Mouse (Mus musculus) CH12.LX (cell line): ENCODE data around the gene Fasl. TPM values are rescaled to one million over a fixed set of nuclear protein-coding genes. Genes with fewer than 3 reads are reported as not detected.

ENCODE experiments used
- DNase-seq: peaks from one replicate; pipeline ENCODE4 v3.0.0-alpha.2; 2013; ENCODE audit errors: extremely low read depth
- H3K27ac ChIP-seq: 2 replicates; pipeline ENCODE4 v1.5.1; 2012; ENCODE audit warnings: low read depth, mild to moderate bottlenecking, control low read depth, moderate library complexity; ENCODE audit not compliant: insufficient read depth
- H3K27me3 ChIP-seq: replicated peaks from 2 replicates; pipeline ENCODE3; 2012; ENCODE audit warnings: inconsistent platforms
- H3K36me3 ChIP-seq, 2 experiments: replicated peaks in 1 of 2; 2 replicates each; pipeline versions ENCODE3 to v1.6.1; 2012; ENCODE audit warnings: inconsistent platforms in 1 of 2, low read length in 1 of 2, mild to moderate bottlenecking in 1 of 2, mixed read lengths in 1 of 2, moderate library complexity in 1 of 2; ENCODE audit not compliant: control insufficient read depth in 1 of 2, insufficient read depth in 1 of 2
- H3K4me1 ChIP-seq, 2 experiments: 2 replicates each; pipeline ENCODE4 v1.6.1; 2012; ENCODE audit warnings: inconsistent platforms in 1 of 2, moderate library complexity in 1 of 2; ENCODE audit not compliant: insufficient read depth in 2 of 2, control insufficient read depth in 1 of 2
- H3K4me2 ChIP-seq: 2 replicates; pipeline ENCODE4 v1.6.1; 2012; ENCODE audit warnings: low read depth, mild to moderate bottlenecking, control low read depth; ENCODE audit not compliant: poor library complexity, insufficient read depth, severe bottlenecking
- H3K4me3 ChIP-seq, 3 experiments: fragments of 150-350 bp in 1 of 3; sonication (generic) in 1 of 3; replicated peaks in 1 of 3; 2 replicates each; pipeline versions ENCODE3 to v1.5.1; 2011 to 2012; ENCODE audit warnings: low read depth in 2 of 3, low read length in 2 of 3, mild to moderate bottlenecking in 2 of 3, moderate library complexity in 2 of 3, control low read depth in 1 of 3, improper control_type of control experiment in 1 of 3, inconsistent platforms in 1 of 3, mixed read lengths in 1 of 3; ENCODE audit not compliant: poor library complexity in 1 of 3
- H3K79me2 ChIP-seq: replicated peaks from 2 replicates; pipeline ENCODE4 v1.6.1; 2012; ENCODE audit warnings: mild to moderate bottlenecking, moderate library complexity; ENCODE audit not compliant: control insufficient read depth, poor library complexity, insufficient read depth, severe bottlenecking; ENCODE audit errors: extremely low read depth
- H3K9ac ChIP-seq: 2 replicates; pipeline ENCODE4 v1.6.1; 2012; ENCODE audit warnings: low read depth, mild to moderate bottlenecking, control low read depth, moderate library complexity; ENCODE audit not compliant: insufficient read depth
- H3K9me3 ChIP-seq: replicated peaks from 2 replicates; pipeline ENCODE3; 2012; ENCODE audit warnings: low read length, inconsistent platforms, mixed read lengths
- BHLHE40 ChIP-seq: IDR thresholded peaks from 2 replicates; pipeline ENCODE4 v1.6.1; 2011; ENCODE audit warnings: mild to moderate bottlenecking, low read depth, low read length, improper control_type of control experiment
- CTCF ChIP-seq, 2 experiments: IDR thresholded peaks in 1 of 2; conservative IDR thresholded peaks in 1 of 2; 2 replicates each; pipeline ENCODE4 v1.5.1; 2011 to 2012; ENCODE audit warnings: low read depth in 2 of 2, low read length in 2 of 2, improper control_type of control experiment in 1 of 2, inconsistent platforms in 1 of 2, mild to moderate bottlenecking in 1 of 2, moderate library complexity in 1 of 2
- E2F4 ChIP-seq: IDR thresholded peaks from 2 replicates; pipeline ENCODE4 v1.6.1; 2011; ENCODE audit warnings: low read depth, low read length, improper control_type of control experiment; ENCODE audit not compliant: insufficient replicate concordance
- ELF1 ChIP-seq: IDR thresholded peaks from 2 replicates; pipeline ENCODE4 v1.6.1; 2014; ENCODE audit warnings: low read depth, mild to moderate bottlenecking, inconsistent platforms, low read length, improper control_type of control experiment
- EP300 ChIP-seq: IDR thresholded peaks from 2 replicates; pipeline ENCODE4 v1.6.1; 2011; ENCODE audit warnings: low read length, improper control_type of control experiment
- ETS1 ChIP-seq: conservative IDR thresholded peaks from 2 replicates; pipeline ENCODE4 v1.6.1; 2012; ENCODE audit warnings: low read depth, mild to moderate bottlenecking, inconsistent platforms, low read length, improper control_type of control experiment, moderate library complexity
- HCFC1 ChIP-seq: IDR thresholded peaks from 2 replicates; pipeline ENCODE4 v1.6.1; 2012; ENCODE audit warnings: low read depth, mild to moderate bottlenecking, inconsistent platforms, low read length, improper control_type of control experiment
- IRF4 ChIP-seq: IDR thresholded peaks from 2 replicates; pipeline ENCODE4 v1.6.1; 2014; ENCODE audit warnings: low read depth, mild to moderate bottlenecking, inconsistent platforms, low read length, improper control_type of control experiment
- JUND ChIP-seq: conservative IDR thresholded peaks from 2 replicates; pipeline ENCODE4 v1.6.1; 2011; ENCODE audit warnings: low read depth, low read length, improper control_type of control experiment
- MAFK ChIP-seq: IDR thresholded peaks from 2 replicates; pipeline ENCODE4 v1.6.1; 2011; ENCODE audit warnings: low read length, improper control_type of control experiment; ENCODE audit not compliant: insufficient replicate concordance
- MYC ChIP-seq: IDR thresholded peaks from 2 replicates; pipeline ENCODE4 v1.6.1; 2011; ENCODE audit warnings: low read depth, mild to moderate bottlenecking, improper control_type of control experiment, low read length
- NELFE ChIP-seq: IDR thresholded peaks from 2 replicates; pipeline ENCODE4 v1.6.1; 2011; ENCODE audit warnings: low read depth, low read length, improper control_type of control experiment
- POLR2A ChIP-seq: IDR thresholded peaks from 2 replicates; pipeline ENCODE4 v1.6.1; 2011; ENCODE audit warnings: low read depth, mild to moderate bottlenecking, improper control_type of control experiment, low read length
- POLR2AphosphoS2 ChIP-seq: IDR thresholded peaks from 2 replicates; pipeline ENCODE4 v1.6.1; 2011; ENCODE audit warnings: low read depth, low read length, improper control_type of control experiment
- RAD21 ChIP-seq: IDR thresholded peaks from 2 replicates; pipeline ENCODE4 v1.6.1; 2011; ENCODE audit warnings: low read depth, mild to moderate bottlenecking, low read length, improper control_type of control experiment, moderate library complexity
- RCOR1 ChIP-seq: conservative IDR thresholded peaks from 2 replicates; pipeline ENCODE4 v1.6.1; 2012; ENCODE audit warnings: low read depth, mild to moderate bottlenecking, inconsistent platforms, low read length, improper control_type of control experiment
- SIN3A ChIP-seq: IDR thresholded peaks from 2 replicates; pipeline ENCODE4 v1.6.1; 2012; ENCODE audit warnings: low read length, improper control_type of control experiment, inconsistent platforms
- SMC3 ChIP-seq: IDR thresholded peaks from 2 replicates; pipeline ENCODE4 v1.6.1; 2011; ENCODE audit warnings: low read depth, low read length, improper control_type of control experiment
- TCF12 ChIP-seq: IDR thresholded peaks from 2 replicates; pipeline ENCODE4 v1.6.1; 2014; ENCODE audit warnings: low read depth, mild to moderate bottlenecking, inconsistent platforms, low read length, improper control_type of control experiment
- UBTF ChIP-seq: IDR thresholded peaks from 2 replicates; pipeline ENCODE4 v1.6.1; 2012; ENCODE audit warnings: low read depth, mild to moderate bottlenecking, inconsistent platforms, low read length, improper control_type of control experiment, moderate library complexity
- USF2 ChIP-seq: conservative IDR thresholded peaks from 2 replicates; pipeline ENCODE4 v1.6.1; 2011; ENCODE audit warnings: low read depth, low read length, improper control_type of control experiment
- ZC3H11A ChIP-seq: IDR thresholded peaks from 2 replicates; pipeline ENCODE4 v1.6.1; 2012; ENCODE audit warnings: low read depth, mild to moderate bottlenecking, inconsistent platforms, low read length, improper control_type of control experiment
- ZMIZ1 ChIP-seq: IDR thresholded peaks from 2 replicates; pipeline ENCODE4 v1.6.1; 2012; ENCODE audit warnings: low read depth, mild to moderate bottlenecking, inconsistent platforms, low read length, improper control_type of control experiment
- ZNF384 ChIP-seq: IDR thresholded peaks from 2 replicates; pipeline ENCODE4 v1.6.1; 2012; ENCODE audit warnings: low read depth, low read length, improper control_type of control experiment, inconsistent platforms
- dilution Hi-C: fragments of 300-500 bp; cut with MboI; formaldehyde crosslinking; loops from 2 replicates; pipeline ENCODE4 v1.14.3; 2020; ENCODE audit warnings: low sequenced_read_pairs; ENCODE audit not compliant: extremely low pct_unique_long_range_greater_than_20kb, extremely low pct_ligation_motif_present
- in situ Hi-C: fragments of 300-500 bp; cut with MboI; formaldehyde crosslinking; loops from 3 replicates; pipeline ENCODE4 v1.14.3; 2019; ENCODE audit warnings: low sequenced_read_pairs, low pct_ligation_motif_present, low pct_unique_long_range_greater_than_20kb, mixed read lengths
- polyA plus RNA-seq: library from polyadenylated mRNA; unstranded; fragments of >175 nt; gene quantifications from 2 replicates; pipeline ENCODE4 v1.2.1, GENCODE M21; 2012; ENCODE audit warnings: low read depth; ENCODE audit not compliant: insufficient read length
- total RNA-seq, 2 experiments: library from RNA; depleted of rRNA; stranded (reverse); fragments of 300-350 nt in 1 of 2; fragments of >200 nt in 1 of 2; gene quantifications; 2 replicates each; pipeline ENCODE4 v1.2.3; 2012 to 2014

Fasl gene
- total and polyA plus RNA-seq, 3 experiments = 0.08 to 0.32 TPM; not detected in 1

- TF ChIP-seq ETS1 (peak; percentile 39; the same call in 1 of the 2 replicates), SMC3 (peak; percentile 99), E2F4 (0 out of 2 replicates have a peak, but pooled peaks have one; percentile 24), RAD21 (peak; percentile 99), USF2 (no peak), SIN3A (peak; percentile 30; the same call in 1 of the 2 replicates), POLR2A (no peak), IRF4 (peak; percentile 64), JUND (0 out of 2 replicates have a peak, but pooled peaks have one; percentile 25), NELFE (no peak; the same call in 1 of the 2 replicates), TCF12 (peak; percentile 50), ELF1 (peak; percentile 46; the same call in 1 of the 2 replicates), ZMIZ1 (no peak)
Observed at GRCm38 (mm10) chr1:161748138-161748537, 40.2 kb downstream of the Fasl start (continued).

GRCm38 (mm10) chr1:161746542-161747302 lies 41.6 kb downstream of the Fasl start:
- Histone ChIP-seq H3K27ac (no peak overlapping the region), H3K4me2 (no peak overlapping the region), H3K4me3 (no peak overlapping the region), H3K79me2 (no peaks in the 10 kb centered on the region), H3K36me3 (no peaks in the 10 kb centered on the region), H3K9me3 (no peaks in the 10 kb centered on the region), H3K27me3 (no peaks in the 10 kb centered on the region), H3K4me1 (peaks cover 4 to 36% of the 10 kb centered on the region in 2 experiments), H3K9ac (no peak overlapping the region)
- TF ChIP-seq RCOR1 = no peak
- no peak for TF ChIP-seq BHLHE40
- in situ Hi-C loops (loop anchor here (5.0 to 25.0 kb wide), 4 partner anchors 76 to 684 kb away; partner anchors contain the start of genes Cenpl and Dars2), dilution Hi-C loops (no loop called here)
- no peak for DNase-seq

GRCm38 (mm10) chr1:161744855-161745254 lies 43.4 kb downstream of the Fasl start:
- dilution Hi-C loops (no loop called here), in situ Hi-C loops (loop anchor here (5.0 to 25.0 kb wide), 4 partner anchors 77 to 683 kb away; partner anchors contain the start of genes Cenpl and Dars2)
- no peaks in the 10 kb centered on the region for H3K36me3 ChIP-seq
- no peaks in the 10 kb centered on the region for H3K9me3 ChIP-seq
- H3K4me3 ChIP-seq = no peak overlapping the region
- H3K27ac ChIP-seq = no peak overlapping the region
- no peaks in the 10 kb centered on the region for H3K27me3 ChIP-seq
- no peak for DNase-seq
- H3K4me1 ChIP-seq = peaks cover 0 to 26% of the 10 kb centered on the region in 2 experiments; a peak in 3 of 4 replicates
- no peak overlapping the region for H3K9ac ChIP-seq
- no peak overlapping the region for H3K4me2 ChIP-seq
- TF ChIP-seq MAFK (no peak), MYC (no peak), HCFC1 (no peak), ZC3H11A (no peak), CTCF (conservative IDR thresholded peaks at IDR 0.05 in 1 of 2, IDR thresholded peaks at IDR 0.05 in 1 of 2; ENCODE audit: low read depth in 2 of 2, low read length in 2 of 2) (no peak), EP300 (no peak), ZNF384 (no peak), UBTF (no peak), IRF4 (no peak), E2F4 (no peak), POLR2AphosphoS2 (no peak), TCF12 (no peak), RAD21 (no peak), NELFE (no peak)
- no peaks in the 10 kb centered on the region for H3K79me2 ChIP-seq
